Mouse (Mus musculus) left cerebral cortex, postnatal 36 days (tissue): Measurements from ENCODE around the gene Cradd. TPM values are rescaled to one million over a fixed set of nuclear protein-coding genes. Genes with fewer than 3 reads are reported as not detected.

ENCODE experiments used
- DNase-seq, 2 experiments: peaks; one replicate each; pipeline ENCODE4 v3.0.0; 2021 to 2022; ENCODE audit warnings: low spot score in 2 of 2, mixed read lengths in 1 of 2
- intact Hi-C: fragments of 180-260 bp; cut with DNase I; formaldehyde crosslinking; loops from one replicate; pipeline ENCODE4 v1.15.1; 2025
- total RNA-seq, 2 experiments: library from RNA; stranded (reverse); gene quantifications; 2 replicates each; pipeline ENCODE4 v1.2.3; 2021

Cradd gene
- total RNA-seq, 2 experiments from 2014 or later = 4.8 to 7.7 TPM

DNA sequence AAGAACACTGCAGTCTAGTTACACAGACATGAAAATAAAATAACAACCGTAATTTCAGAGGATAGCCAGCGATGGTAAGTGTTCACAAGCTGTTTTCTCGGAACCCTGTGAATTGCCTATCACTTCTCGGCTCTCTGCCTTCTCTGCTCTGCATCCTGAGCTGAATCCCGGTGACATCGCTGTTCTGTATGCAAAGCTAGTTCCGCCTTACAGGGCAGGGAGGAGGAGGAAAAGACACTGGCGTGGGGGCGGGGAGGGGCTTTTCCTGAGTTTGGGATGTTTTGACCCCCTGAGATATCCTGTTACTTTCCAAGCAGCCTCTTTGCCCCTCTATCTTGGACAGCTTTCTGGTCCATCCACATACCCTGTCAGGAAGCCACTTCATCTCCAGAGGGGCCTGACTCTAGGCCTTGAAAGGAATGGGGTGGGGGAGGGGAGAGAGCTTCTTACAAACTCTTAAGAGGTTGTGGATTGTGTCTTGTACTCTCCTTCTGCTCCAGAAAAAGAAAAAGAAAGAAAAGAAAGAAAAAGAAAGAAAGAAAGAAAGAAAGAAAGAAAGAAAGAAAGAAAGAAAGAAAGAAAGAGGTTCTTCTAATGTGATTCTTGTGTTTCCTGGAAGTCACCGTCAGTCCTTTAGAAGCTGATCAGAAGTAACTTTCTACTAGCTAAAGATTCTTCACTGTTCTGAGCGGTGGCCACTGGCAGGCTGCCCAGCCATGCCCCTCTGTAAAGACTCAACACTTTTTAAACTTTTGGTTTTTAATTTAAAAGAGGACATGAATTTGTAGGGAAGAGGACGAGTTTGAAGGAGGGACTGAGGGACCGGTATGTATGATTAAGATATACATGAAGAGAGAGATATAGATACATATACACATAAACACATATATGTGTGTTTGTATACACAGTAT lies 14.3 kb downstream of the Cradd start:
- intact Hi-C loops = no loop called here
- no peak for DNase-seq

DNA sequence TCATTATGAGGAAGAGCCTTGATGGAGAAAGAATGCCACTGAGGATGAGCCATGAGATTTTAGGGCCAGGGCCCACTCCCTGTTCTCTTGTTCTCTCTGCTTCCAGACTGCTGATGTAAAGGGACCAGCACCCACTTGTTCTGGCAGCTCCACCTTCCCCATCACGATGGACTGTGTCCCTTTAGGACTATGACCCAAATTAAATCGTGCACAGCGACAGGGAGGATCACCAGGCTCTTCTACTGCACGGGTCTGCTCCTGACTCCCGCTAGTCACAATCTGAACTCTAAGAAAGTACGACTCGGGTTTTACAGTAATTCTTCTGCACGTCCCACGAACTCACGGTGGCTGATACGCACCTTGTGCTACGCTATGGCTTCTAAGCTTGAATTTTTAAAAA lies 14.9 kb downstream of the Cradd start:
- intact Hi-C loops = no loop called here
- no peak for DNase-seq

DNA sequence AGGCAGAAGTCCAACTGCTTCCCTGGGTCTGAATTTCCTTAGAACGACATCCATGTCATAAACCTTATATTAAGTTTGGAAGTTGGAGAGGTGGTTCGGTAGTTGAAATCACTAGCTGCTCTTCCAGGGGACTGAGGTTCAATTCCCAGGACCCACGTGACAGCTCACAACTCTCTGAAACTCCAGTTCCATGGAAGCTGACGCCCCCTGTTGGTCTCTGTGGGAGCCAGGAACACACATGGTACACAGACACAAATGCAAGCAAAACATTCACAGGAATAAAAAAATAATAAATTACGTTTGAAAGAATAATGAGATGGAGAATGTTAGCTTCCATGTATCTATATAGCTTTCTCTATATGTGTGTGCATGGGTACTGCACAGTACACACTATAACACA lies 16.0 kb downstream of the Cradd start:
- intact Hi-C loops = no loop called here

GRCm38 (mm10) chr10:95306824-95307552 lies 16.9 kb downstream of the Cradd start:
- intact Hi-C loops = no loop called here
- no peak for DNase-seq

More for the DNA sequence above, 16.0 kb downstream of the Cradd start:
- DNase-seq = no peak

GRCm38 (mm10) chr10:95304240-95304639 lies 19.7 kb downstream of the Cradd start:
- intact Hi-C loops = no loop called here
- DNase-seq = no peak

DNA sequence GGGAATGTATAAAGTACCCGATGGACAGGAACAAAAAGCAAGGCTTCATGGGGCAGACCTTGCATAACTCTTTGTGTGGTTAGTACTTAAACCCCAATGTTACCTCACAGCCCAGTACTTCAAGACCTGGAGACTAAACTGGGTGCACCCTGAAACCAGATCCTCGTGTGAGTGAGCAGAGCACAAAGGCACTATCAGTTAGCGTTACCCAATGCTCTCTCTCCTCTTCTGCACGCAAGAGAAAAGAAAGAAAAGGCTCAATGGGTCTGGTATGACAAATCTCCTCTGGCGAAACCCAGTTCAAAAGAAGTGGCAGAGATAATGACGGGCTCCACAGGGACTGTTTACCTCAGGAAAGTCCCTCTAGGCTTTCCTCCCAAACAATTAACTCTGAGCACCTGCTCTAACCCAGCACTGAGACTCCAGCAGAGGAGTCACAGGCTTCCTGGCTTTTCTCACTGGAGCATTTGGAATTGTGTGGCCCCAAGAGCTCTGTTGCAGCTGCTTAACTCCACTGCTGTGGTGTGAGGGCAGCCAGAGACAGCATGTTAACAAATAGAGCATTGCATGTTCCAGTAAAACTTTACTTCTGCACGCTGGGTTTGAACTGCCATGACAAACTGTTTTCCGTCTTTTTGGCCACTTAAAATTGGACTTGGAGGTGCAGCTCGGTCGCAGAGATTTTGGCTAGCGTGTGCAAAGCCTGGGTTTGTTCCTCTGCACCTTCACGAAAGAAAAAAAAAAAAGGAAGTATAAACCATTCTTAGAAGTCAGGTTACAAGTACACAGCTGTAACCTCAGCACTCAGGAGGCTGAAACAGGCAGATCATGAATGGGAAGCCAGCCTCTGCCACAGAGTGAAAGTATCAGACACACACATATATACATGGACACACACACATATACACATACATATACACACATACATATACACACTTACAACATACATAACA lies 21.4 kb downstream of the Cradd start:
- intact Hi-C loops = no loop called here
- no peak for DNase-seq

DNA sequence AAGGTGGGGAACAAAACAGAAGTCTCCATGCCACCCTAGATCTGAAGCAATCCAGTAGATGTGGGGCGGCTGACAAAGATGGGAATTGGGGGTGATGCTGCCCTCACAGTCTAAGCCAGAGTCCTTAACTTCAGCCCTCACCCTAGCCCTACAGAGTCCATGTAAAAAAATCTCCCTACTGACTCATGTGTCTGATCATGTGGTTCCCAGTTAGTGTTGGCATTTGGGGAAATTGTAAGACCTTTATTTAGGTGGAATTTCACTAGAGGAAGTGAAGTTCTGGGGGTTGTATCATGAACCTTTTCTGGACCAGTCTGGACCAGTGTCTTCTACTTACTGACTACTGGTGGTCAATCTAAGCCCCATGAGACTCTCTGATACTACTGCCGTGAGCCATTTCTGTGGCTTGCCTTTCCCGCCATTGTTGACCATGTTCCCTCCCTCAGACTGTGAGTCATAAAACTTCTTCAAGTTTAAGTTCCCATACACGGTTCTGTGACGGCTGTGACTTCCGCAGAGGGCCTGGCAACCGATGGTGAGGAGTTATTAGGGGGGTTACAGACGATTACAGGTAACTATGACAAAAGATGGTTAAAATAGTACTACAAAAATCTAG lies 23.6 kb downstream of the Cradd start:
- DNase-seq = no peak
- intact Hi-C loops = no loop called here

GRCm38 (mm10) chr10:95299808-95300133 lies 24.2 kb downstream of the Cradd start:
- intact Hi-C loops = no loop called here
- DNase-seq = no peak

GRCm38 (mm10) chr10:95299010-95299807 lies 24.7 kb downstream of the Cradd start:
- intact Hi-C loops = no loop called here

DNA sequence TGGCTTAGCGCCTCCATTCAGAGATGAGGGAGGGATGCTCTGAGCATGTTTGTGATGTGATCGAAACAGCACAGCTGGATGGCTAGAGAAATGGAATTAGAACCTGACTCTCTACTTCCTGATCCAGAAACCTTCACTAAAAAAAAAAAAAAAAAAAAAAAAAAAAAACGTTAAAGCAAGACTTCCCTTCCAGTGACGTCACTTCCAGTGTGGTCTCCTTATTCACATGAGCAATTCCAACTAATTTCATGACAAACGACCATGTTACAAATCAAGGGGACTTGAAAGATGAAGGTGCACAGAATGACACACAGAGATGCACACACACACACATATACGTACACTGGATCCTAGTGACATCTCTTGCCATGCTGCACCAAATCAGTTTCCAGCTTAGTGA lies 25.4 kb downstream of the Cradd start:
- intact Hi-C loops = no loop called here
- DNase-seq = no peak

More at GRCm38 (mm10) chr10:95299010-95299807, 24.7 kb downstream of the Cradd start:
- no peak for DNase-seq

- intact Hi-C loops = no loop called here
- DNase-seq = no peak
Measured at GRCm38 (mm10) chr10:95297690-95298104, 26.2 kb downstream of the Cradd start.

DNA sequence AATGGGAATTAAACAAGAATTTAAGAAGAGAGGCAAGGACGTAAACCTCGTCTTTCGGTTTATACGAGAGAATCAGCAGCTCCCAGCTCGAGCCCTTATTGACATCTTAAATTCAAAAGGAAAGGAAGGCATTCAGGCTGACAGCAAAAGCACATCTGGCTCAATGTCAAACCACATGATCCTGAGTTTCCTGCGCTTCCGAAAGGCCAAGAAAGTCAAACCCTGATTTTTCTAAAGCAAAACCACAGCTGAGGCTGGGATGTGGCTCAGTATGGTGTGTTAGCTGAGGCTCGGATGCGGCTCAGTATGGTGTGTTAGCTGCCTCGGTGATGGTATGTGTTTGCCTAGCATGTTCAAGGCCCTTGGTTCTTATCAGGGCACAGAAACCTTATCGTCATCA lies 26.9 kb downstream of the Cradd start:
- DNase-seq = no peak
- intact Hi-C loops = no loop called here

GRCm38 (mm10) chr10:95293261-95293660 lies 30.7 kb downstream of the Cradd start:
- DNase-seq = no peak
- intact Hi-C loops = no loop called here

GRCm38 (mm10) chr10:95292269-95292668 lies 31.7 kb downstream of the Cradd start:
- intact Hi-C loops = no loop called here
- no peak for DNase-seq

- intact Hi-C loops = no loop called here
- DNase-seq = no peak
Measured at GRCm38 (mm10) chr10:95291133-95291876, 32.6 kb downstream of the Cradd start.

DNA sequence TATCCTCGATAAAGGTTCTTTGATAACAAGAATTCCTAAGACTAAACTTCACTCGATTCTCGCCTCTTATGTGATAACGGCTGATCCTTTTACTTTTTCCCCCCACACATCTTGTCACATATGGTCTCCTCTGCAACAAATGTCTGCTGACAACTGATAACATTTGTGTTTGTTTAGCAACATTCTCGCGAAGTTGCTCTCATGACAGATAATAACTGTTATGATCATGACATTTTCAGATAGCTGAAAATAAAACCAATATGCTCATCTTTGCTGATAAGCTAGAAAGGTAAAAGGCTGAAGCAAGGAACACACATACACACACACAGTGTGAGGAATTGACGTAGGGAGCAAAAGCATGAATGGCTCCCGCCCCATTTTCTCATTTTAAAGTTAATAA lies 34.1 kb downstream of the Cradd start:
- DNase-seq = no peak
- intact Hi-C loops = no loop called here

GRCm38 (mm10) chr10:95288206-95288605 lies 35.7 kb downstream of the Cradd start:
- intact Hi-C loops = no loop called here
- peak; percentile 47 to 50 for DNase-seq

GRCm38 (mm10) chr10:95287351-95287750 lies 36.6 kb downstream of the Cradd start:
- DNase-seq = no peak
- intact Hi-C loops = no loop called here
